Mouse (Mus musculus) midbrain, postnatal 0 days (tissue): ENCODE measurements around the gene Pik3ap1. TPM values are rescaled to one million over a fixed set of nuclear protein-coding genes. Genes with fewer than 3 reads are reported as not detected.
A peak's percentile ranks its signal among the peaks of the same experiment; 100 is the strongest.
"Not testable (repeated sequence)": the region's sequence is repeated elsewhere in the genome, so short reads cannot be mapped to it uniquely, and the experiment has no call there.

Source experiments
- ATAC-seq: fragments of 200-750 bp; cut with Nextera tagmentation; 2 replicates; pipeline ENCODE4 v1.8.0; 2017; ENCODE audit warnings: moderate number of reproducible peaks, mild to moderate bottlenecking, moderate TSS enrichment, moderate library complexity; ENCODE audit not compliant: low FRiP score
- DNase-seq: peaks from one replicate; pipeline ENCODE4 v3.0.0-alpha.2; 2015; ENCODE audit warnings: low spot score
- H3K27ac ChIP-seq: fragments of 300-500 bp; sonication (generic); 2 replicates; pipeline ENCODE4 v1.5.1; 2014; ENCODE audit warnings: low read depth, mild to moderate bottlenecking, low read length, mixed read lengths
- H3K27me3 ChIP-seq: fragments of 300-500 bp; sonication (generic); 2 replicates; pipeline ENCODE4 v1.6.1; 2014; ENCODE audit warnings: low read length, control low read depth, mixed read lengths; ENCODE audit not compliant: insufficient read depth
- H3K36me3 ChIP-seq: fragments of 300-500 bp; sonication (generic); 2 replicates; pipeline ENCODE4 v1.6.1; 2014; ENCODE audit warnings: low read length, control low read depth, mixed read lengths; ENCODE audit not compliant: insufficient read depth
- H3K4me1 ChIP-seq: fragments of 300-500 bp; sonication (generic); 2 replicates; pipeline ENCODE4 v1.6.1; 2014; ENCODE audit warnings: mild to moderate bottlenecking, control low read depth, antibody characterized with exemption, low read length, mixed read lengths; ENCODE audit not compliant: insufficient read depth
- H3K4me2 ChIP-seq: fragments of 300-500 bp; sonication (generic); 2 replicates; pipeline ENCODE4 v1.6.1; 2014; ENCODE audit warnings: low read depth, mild to moderate bottlenecking, low read length, mixed read lengths; ENCODE audit not compliant: poor library complexity, severe bottlenecking
- H3K4me3 ChIP-seq: fragments of 300-500 bp; sonication (generic); 2 replicates; pipeline ENCODE4 v1.5.1; 2014; ENCODE audit warnings: low read depth, mild to moderate bottlenecking, low read length, moderate library complexity
- H3K9ac ChIP-seq: fragments of 300-500 bp; sonication (generic); replicated peaks from 2 replicates; pipeline ENCODE4 v1.6.1; 2014; ENCODE audit warnings: mild to moderate bottlenecking, low read length, moderate library complexity, mixed read lengths; ENCODE audit not compliant: poor library complexity, severe bottlenecking
- H3K9me3 ChIP-seq: fragments of 300-500 bp; sonication (generic); 2 replicates; pipeline ENCODE4 v1.6.1; 2016; ENCODE audit warnings: low read length, control low read depth
- CTCF ChIP-seq: IDR thresholded peaks from 2 replicates; pipeline ENCODE4 v1.5.1; 2016; ENCODE audit warnings: antibody characterized with exemption, mild to moderate bottlenecking
- whole genome bisulfite sequencing: fragments of 180-500 bp; shearing (Covaris S2); extraction: QIAGEN DNeasy Blood & Tissue Kit; methylation state at CpG from one replicate; pipeline ENCODE4 v1.1.7; 2014; 5-methylcytosine and 5-hydroxymethylcytosine counted together
- polyA plus RNA-seq: library from polyadenylated mRNA; unstranded; fragments of >200 nt; fragmentation: Nextera tagmentation; extraction: Ambion mirVana; gene quantifications from 2 replicates; pipeline ENCODE4 v1.2.1, GENCODE M21; 2015
- total RNA-seq: library from RNA; depleted of rRNA; stranded (reverse); fragments of >200 nt; gene quantifications from 2 replicates; pipeline ENCODE4 v1.2.3, GENCODE M21; 2014; rRNA removed

The Pik3ap1 gene
- 1.6 and 2.0 TPM in 2 replicates for total RNA-seq
- polyA plus RNA-seq, result 2.6 and 3.1 TPM in 2 replicates

GRCm38 (mm10) chr19:41384922-41385508 lies at the start of gene Pik3ap1:
Gene Pik3ap1, minus strand, starts transcription at chr19:41385102.
- DNase-seq, result no peak
- no peak for ATAC-seq
- H3K9ac ChIP-seq, result peak within 1 kb of the TSS; percentile 39; the same call in 1 of the 2 replicates

GRCm38 (mm10) chr19:41431512-41432164 lies 46.7 kb upstream of the Pik3ap1 start:
- not testable (repeated sequence) for H3K36me3 ChIP-seq, ATAC-seq, H3K4me2 ChIP-seq, H3K27me3 ChIP-seq, H3K27ac ChIP-seq, H3K9me3 ChIP-seq, H3K4me1 ChIP-seq, H3K4me3 ChIP-seq, DNase-seq, H3K9ac ChIP-seq
- WGBS, result no CpG with 5 or more reads among the region's 6 CpGs

More at GRCm38 (mm10) chr19:41384922-41385508, at the start of gene Pik3ap1:
- under 1% methylated on average over 30 of the region's 41 CpGs for WGBS
- Histone ChIP-seq H3K9me3 (no peaks in the 10 kb centered on the region), H3K4me2 (peak within 1 kb of the TSS; percentile 96), H3K27me3 (peaks cover 15% of the 10 kb centered on the region), H3K36me3 (no peaks in the 10 kb centered on the region), H3K4me1 (peaks cover 8% of the 10 kb centered on the region; the same call in 1 of the 2 replicates), H3K4me3 (peak within 1 kb of the TSS; percentile 40), H3K27ac (no peak within 1 kb of the TSS)
- no peak for TF ChIP-seq CTCF

GRCm38 (mm10) chr19:41425927-41426772 lies 41.2 kb upstream of the Pik3ap1 start:
- H3K4me3 ChIP-seq, H3K4me2 ChIP-seq, H3K27me3 ChIP-seq, ATAC-seq, DNase-seq, H3K27ac ChIP-seq, H3K9ac ChIP-seq, H3K36me3 ChIP-seq, H3K4me1 ChIP-seq, H3K9me3 ChIP-seq: not testable (repeated sequence)
- no CpG with 5 or more reads among the region's 8 CpGs for WGBS

- Histone ChIP-seq H3K4me1 (no peaks in the 10 kb centered on the region), H3K9ac (no peak overlapping the region), H3K4me3 (no peak overlapping the region), H3K36me3 (no peaks in the 10 kb centered on the region), H3K4me2 (no peak overlapping the region), H3K9me3 (no peaks in the 10 kb centered on the region), H3K27ac (no peak overlapping the region), H3K27me3 (no peaks in the 10 kb centered on the region)
- 80% methylated on average over 2 of the region's 2 CpGs for WGBS
- ATAC-seq, result no peak
- no peak for TF ChIP-seq CTCF
- no peak for DNase-seq
These were observed 36.4 kb upstream of the Pik3ap1 start for GRCm38 (mm10) chr19:41421264-41421663.

- WGBS, result 77% methylated on average over 2 of the region's 2 CpGs
- H3K4me3 ChIP-seq, result no peak overlapping the region
- H3K36me3 ChIP-seq, result no peaks in the 10 kb centered on the region
- no peak for TF ChIP-seq CTCF
- H3K27ac ChIP-seq, result no peak overlapping the region
- no peak for ATAC-seq
- H3K9me3 ChIP-seq, result no peaks in the 10 kb centered on the region
- no peak overlapping the region for H3K4me2 ChIP-seq
- no peak overlapping the region for H3K9ac ChIP-seq
- no peak for DNase-seq
- H3K27me3 ChIP-seq, result no peaks in the 10 kb centered on the region
- no peaks in the 10 kb centered on the region for H3K4me1 ChIP-seq
These were observed 33.9 kb upstream of the Pik3ap1 start for GRCm38 (mm10) chr19:41418786-41419185.
